Mouse (Mus musculus) lung, embryonic 15.5 days (tissue): ENCODE measurements at regions not wholly inside any gene's neighbourhood (a gene's known extent, or its start where the extent isn't known, plus 50 kb on each side); places are given as distances from the start of the nearest gene placed in this dataset.

Source experiments
- ATAC-seq: fragments of 200-750 bp; cut with Nextera tagmentation; 2 replicates; pipeline ENCODE4 v1.8.0; 2017; ENCODE audit warnings: moderate number of reproducible peaks, borderline replicate concordance; ENCODE audit not compliant: low FRiP score, low TSS enrichment; ENCODE audit errors: extremely low read depth
- H3K27ac ChIP-seq: fragments of 300-500 bp; sonication (generic); 2 replicates; pipeline ENCODE4 v1.5.1; 2015; ENCODE audit warnings: moderate library complexity, mild to moderate bottlenecking, inconsistent platforms
- H3K27me3 ChIP-seq: fragments of 300-500 bp; sonication (generic); 2 replicates; pipeline ENCODE4 v1.6.1; 2015; ENCODE audit warnings: inconsistent platforms
- H3K36me3 ChIP-seq: fragments of 300-500 bp; sonication (generic); 2 replicates; pipeline ENCODE4 v1.6.1; 2015; ENCODE audit warnings: inconsistent platforms
- H3K4me1 ChIP-seq: fragments of 300-500 bp; sonication (generic); 2 replicates; pipeline ENCODE4 v1.6.1; 2015; ENCODE audit warnings: inconsistent platforms
- H3K4me2 ChIP-seq: fragments of 300-500 bp; sonication (generic); 2 replicates; pipeline ENCODE4 v1.6.1; 2015; ENCODE audit warnings: inconsistent platforms, mild to moderate bottlenecking, moderate library complexity
- H3K4me3 ChIP-seq: fragments of 300-500 bp; sonication (generic); 2 replicates; pipeline ENCODE4 v1.5.1; 2015; ENCODE audit warnings: mild to moderate bottlenecking, inconsistent platforms
- H3K9ac ChIP-seq: fragments of 300-500 bp; sonication (generic); 2 replicates; pipeline ENCODE4 v1.6.1; 2015; ENCODE audit warnings: inconsistent platforms
- H3K9me3 ChIP-seq: fragments of 300-500 bp; sonication (generic); 2 replicates; pipeline ENCODE4 v1.6.1; 2016; ENCODE audit warnings: inconsistent platforms
- WGBS: fragments of 180-500 bp; shearing (Covaris S2); methylation state at CpG from one replicate; pipeline ENCODE4 v1.1.7; 2015; 5-methylcytosine and 5-hydroxymethylcytosine counted together

- Histone ChIP-seq H3K4me1 (no peaks in the 10 kb centered on the region), H3K27ac (no peak overlapping the region), H3K4me3 (no peak overlapping the region), H3K4me2 (no peak overlapping the region), H3K36me3 (no peaks in the 10 kb centered on the region), H3K9me3 (no peaks in the 10 kb centered on the region), H3K27me3 (no peaks in the 10 kb centered on the region), H3K9ac (no peak overlapping the region)
- no peak for ATAC-seq
- WGBS, result 83% methylated on average over 1 of the region's 1 CpGs
These were observed 732.0 kb upstream of the A1bg start for GRCm38 (mm10) chr15:61654846-61655245.

GRCm38 (mm10) chr15:61653853-61654252, 731.0 kb upstream of the A1bg start:
- ATAC-seq, result no peak
- Histone ChIP-seq H3K27me3 (no peaks in the 10 kb centered on the region), H3K4me1 (no peaks in the 10 kb centered on the region), H3K27ac (no peak overlapping the region), H3K9me3 (no peaks in the 10 kb centered on the region), H3K36me3 (no peaks in the 10 kb centered on the region), H3K4me3 (no peak overlapping the region), H3K4me2 (no peak overlapping the region), H3K9ac (no peak overlapping the region)
- WGBS, result 72% methylated on average over 1 of the region's 1 CpGs

- no peak overlapping the region for H3K4me2 ChIP-seq
- 70% methylated on average over 8 of the region's 8 CpGs for whole genome bisulfite sequencing
- no peak overlapping the region for H3K9ac ChIP-seq
- H3K36me3 ChIP-seq, result no peaks in the 10 kb centered on the region
- 0 out of 2 replicates have a peak, but pooled peaks cover 7% of the 10 kb centered on the region for H3K4me1 ChIP-seq
- H3K4me3 ChIP-seq, result no peak overlapping the region
- ATAC-seq, result no peak
- no peaks in the 10 kb centered on the region for H3K27me3 ChIP-seq
- H3K9me3 ChIP-seq, result no peaks in the 10 kb centered on the region
- H3K27ac ChIP-seq, result no peak overlapping the region
These were observed 696.1 kb upstream of the A1bg start for GRCm38 (mm10) chr15:61618638-61619500.

- Histone ChIP-seq H3K27ac (peak overlapping the region; percentile 63), H3K4me3 (no peak overlapping the region)
- 57% methylated on average over 3 of the region's 3 CpGs for WGBS
These were observed 687.9 kb upstream of the A1bg start for GRCm38 (mm10) chr15:61610662-61611061.

GRCm38 (mm10) chr15:61609656-61610055, 686.8 kb upstream of the A1bg start:
- no peak overlapping the region for H3K4me2 ChIP-seq
- peak; percentile 72 for ATAC-seq
- H3K4me3 ChIP-seq, result no peak overlapping the region
- H3K9ac ChIP-seq, result no peak overlapping the region
- no peaks in the 10 kb centered on the region for H3K27me3 ChIP-seq
- H3K27ac ChIP-seq, result peak overlapping the region; percentile 31
- peaks cover 30% of the 10 kb centered on the region for H3K4me1 ChIP-seq
- WGBS, result 52% methylated on average over 6 of the region's 6 CpGs
- no peaks in the 10 kb centered on the region for H3K36me3 ChIP-seq
- no peaks in the 10 kb centered on the region for H3K9me3 ChIP-seq

More at GRCm38 (mm10) chr15:61610662-61611061, 687.9 kb upstream of the A1bg start:
- ATAC-seq, result no peak
- Histone ChIP-seq H3K27me3 (no peaks in the 10 kb centered on the region), H3K36me3 (no peaks in the 10 kb centered on the region), H3K4me1 (peaks cover 37% of the 10 kb centered on the region), H3K4me2 (no peak overlapping the region; the same call in 1 of the 2 replicates), H3K9ac (no peak overlapping the region), H3K9me3 (no peaks in the 10 kb centered on the region)

- H3K27ac ChIP-seq, result peak overlapping the region; percentile 38
These were observed 685.5 kb upstream of the A1bg start for GRCm38 (mm10) chr15:61608301-61608731.

GRCm38 (mm10) chr15:61599734-61600133, 676.9 kb upstream of the A1bg start:
- Histone ChIP-seq H3K9me3 (no peaks in the 10 kb centered on the region), H3K27me3 (no peaks in the 10 kb centered on the region), H3K27ac (peak overlapping the region; percentile 37; the same call in 1 of the 2 replicates), H3K4me1 (peaks cover 6% of the 10 kb centered on the region; the same call in 1 of the 2 replicates), H3K36me3 (no peaks in the 10 kb centered on the region), H3K9ac (no peak overlapping the region), H3K4me2 (0 out of 2 replicates have a peak overlapping the region, but pooled peaks have one; percentile 19), H3K4me3 (no peak overlapping the region)
- peak; percentile 77; the same call in 1 of the 2 replicates for ATAC-seq
- WGBS, result 31% methylated on average over 6 of the region's 6 CpGs

More at GRCm38 (mm10) chr15:61608301-61608731, 685.5 kb upstream of the A1bg start:
- Histone ChIP-seq H3K27me3 (no peaks in the 10 kb centered on the region), H3K36me3 (no peaks in the 10 kb centered on the region), H3K9me3 (no peaks in the 10 kb centered on the region), H3K4me1 (peaks cover 30% of the 10 kb centered on the region), H3K9ac (no peak overlapping the region), H3K4me2 (no peak overlapping the region), H3K4me3 (no peak overlapping the region)
- 17% methylated on average over 6 of the region's 6 CpGs for WGBS
- ATAC-seq, result peak; percentile 70; the same call in 1 of the 2 replicates

GRCm38 (mm10) chr15:61596318-61596717, 673.5 kb upstream of the A1bg start:
- Histone ChIP-seq H3K9ac (no peak overlapping the region), H3K4me3 (no peak overlapping the region), H3K4me1 (peaks cover 6% of the 10 kb centered on the region; the same call in 1 of the 2 replicates), H3K9me3 (no peaks in the 10 kb centered on the region), H3K27me3 (no peaks in the 10 kb centered on the region), H3K4me2 (no peak overlapping the region), H3K27ac (no peak overlapping the region), H3K36me3 (no peaks in the 10 kb centered on the region)
- 61% methylated on average over 4 of the region's 4 CpGs for WGBS
- no peak for ATAC-seq

- H3K36me3 ChIP-seq, result no peaks in the 10 kb centered on the region
- WGBS, result 71% methylated on average over 5 of the region's 5 CpGs
- no peak overlapping the region for H3K4me3 ChIP-seq
- no peak overlapping the region for H3K9ac ChIP-seq
- no peak overlapping the region for H3K27ac ChIP-seq
- no peaks in the 10 kb centered on the region for H3K9me3 ChIP-seq
- no peak overlapping the region for H3K4me2 ChIP-seq
- H3K27me3 ChIP-seq, result no peaks in the 10 kb centered on the region
- H3K4me1 ChIP-seq, result no peaks in the 10 kb centered on the region
- ATAC-seq, result no peak
These were observed 666.1 kb upstream of the A1bg start for GRCm38 (mm10) chr15:61588956-61589355.

GRCm38 (mm10) chr15:61582335-61582734, 659.5 kb upstream of the A1bg start:
- no peak overlapping the region for H3K27ac ChIP-seq
- H3K4me3 ChIP-seq, result no peak overlapping the region
- H3K36me3 ChIP-seq, result no peaks in the 10 kb centered on the region
- H3K4me2 ChIP-seq, result no peak overlapping the region
- WGBS, result 28% methylated on average over 2 of the region's 2 CpGs
- no peaks in the 10 kb centered on the region for H3K4me1 ChIP-seq
- no peak overlapping the region for H3K9ac ChIP-seq
- H3K27me3 ChIP-seq, result no peaks in the 10 kb centered on the region
- no peaks in the 10 kb centered on the region for H3K9me3 ChIP-seq
- ATAC-seq, result no peak

- no peak overlapping the region for H3K4me3 ChIP-seq
- no peaks in the 10 kb centered on the region for H3K4me1 ChIP-seq
- no peaks in the 10 kb centered on the region for H3K36me3 ChIP-seq
- H3K27ac ChIP-seq, result no peak overlapping the region
- ATAC-seq, result no peak
- no peak overlapping the region for H3K4me2 ChIP-seq
- H3K27me3 ChIP-seq, result no peaks in the 10 kb centered on the region
- no peak overlapping the region for H3K9ac ChIP-seq
- no peaks in the 10 kb centered on the region for H3K9me3 ChIP-seq
These were observed 640.5 kb upstream of the A1bg start for GRCm38 (mm10) chr15:61563347-61563746.

- no peaks in the 10 kb centered on the region for H3K36me3 ChIP-seq
- H3K27me3 ChIP-seq, result no peaks in the 10 kb centered on the region
- H3K9me3 ChIP-seq, result no peaks in the 10 kb centered on the region
- no peak overlapping the region for H3K4me3 ChIP-seq
- H3K4me1 ChIP-seq, result no peaks in the 10 kb centered on the region
- H3K4me2 ChIP-seq, result no peak overlapping the region
- no peak overlapping the region for H3K9ac ChIP-seq
- no peak overlapping the region for H3K27ac ChIP-seq
- 18% methylated on average over 2 of the region's 2 CpGs for WGBS
- no peak for ATAC-seq
These were observed 639.4 kb upstream of the A1bg start for GRCm38 (mm10) chr15:61562252-61562651.
